Mouse (Mus musculus) CH12.LX (cell line): Measurements from ENCODE around the gene Olfr430.

Experiments used
- CHD1 ChIP-seq: IDR thresholded peaks from 2 replicates; pipeline ENCODE4 v1.6.1; 2012; ENCODE audit warnings: low read depth, low read length, improper control_type of control experiment, inconsistent platforms
- CHD2 ChIP-seq: IDR thresholded peaks from 2 replicates; pipeline ENCODE4 v1.6.1; 2011; ENCODE audit warnings: low read length, improper control_type of control experiment
- CTCF ChIP-seq, 2 experiments: IDR thresholded peaks in 1 of 2; conservative IDR thresholded peaks in 1 of 2; 2 replicates each; pipeline ENCODE4 v1.5.1; 2011 to 2012; ENCODE audit warnings: low read depth in 2 of 2, low read length in 2 of 2, improper control_type of control experiment in 1 of 2, inconsistent platforms in 1 of 2, mild to moderate bottlenecking in 1 of 2, moderate library complexity in 1 of 2
- ELF1 ChIP-seq: IDR thresholded peaks from 2 replicates; pipeline ENCODE4 v1.6.1; 2014; ENCODE audit warnings: low read depth, mild to moderate bottlenecking, inconsistent platforms, low read length, improper control_type of control experiment
- ETS1 ChIP-seq: conservative IDR thresholded peaks from 2 replicates; pipeline ENCODE4 v1.6.1; 2012; ENCODE audit warnings: low read depth, mild to moderate bottlenecking, inconsistent platforms, low read length, improper control_type of control experiment, moderate library complexity
- HCFC1 ChIP-seq: IDR thresholded peaks from 2 replicates; pipeline ENCODE4 v1.6.1; 2012; ENCODE audit warnings: low read depth, mild to moderate bottlenecking, inconsistent platforms, low read length, improper control_type of control experiment
- KAT2A ChIP-seq: IDR thresholded peaks from 2 replicates; pipeline ENCODE4 v1.6.1; 2012; ENCODE audit warnings: low read length, improper control_type of control experiment, inconsistent platforms; ENCODE audit not compliant: insufficient replicate concordance
- MAX ChIP-seq: IDR thresholded peaks from 2 replicates; pipeline ENCODE4 v1.6.1; 2011; ENCODE audit warnings: low read length, improper control_type of control experiment
- MEF2A ChIP-seq: IDR thresholded peaks from 2 replicates; pipeline ENCODE4 v1.6.1; 2014; ENCODE audit warnings: low read depth, mild to moderate bottlenecking, inconsistent platforms, low read length, improper control_type of control experiment, borderline replicate concordance
- MYC ChIP-seq: IDR thresholded peaks from 2 replicates; pipeline ENCODE4 v1.6.1; 2011; ENCODE audit warnings: low read depth, mild to moderate bottlenecking, improper control_type of control experiment, low read length
- POLR2A ChIP-seq: IDR thresholded peaks from 2 replicates; pipeline ENCODE4 v1.6.1; 2011; ENCODE audit warnings: low read depth, mild to moderate bottlenecking, improper control_type of control experiment, low read length
- SMC3 ChIP-seq: IDR thresholded peaks from 2 replicates; pipeline ENCODE4 v1.6.1; 2011; ENCODE audit warnings: low read depth, low read length, improper control_type of control experiment
- USF1 ChIP-seq: IDR thresholded peaks from 2 replicates; pipeline ENCODE4 v1.6.1; 2014; ENCODE audit warnings: low read depth, mild to moderate bottlenecking, inconsistent platforms, low read length, improper control_type of control experiment
- ZKSCAN1 ChIP-seq: IDR thresholded peaks from 2 replicates; pipeline ENCODE4 v1.6.1; 2012; ENCODE audit warnings: low read depth, inconsistent platforms, low read length, improper control_type of control experiment, borderline replicate concordance

DNA sequence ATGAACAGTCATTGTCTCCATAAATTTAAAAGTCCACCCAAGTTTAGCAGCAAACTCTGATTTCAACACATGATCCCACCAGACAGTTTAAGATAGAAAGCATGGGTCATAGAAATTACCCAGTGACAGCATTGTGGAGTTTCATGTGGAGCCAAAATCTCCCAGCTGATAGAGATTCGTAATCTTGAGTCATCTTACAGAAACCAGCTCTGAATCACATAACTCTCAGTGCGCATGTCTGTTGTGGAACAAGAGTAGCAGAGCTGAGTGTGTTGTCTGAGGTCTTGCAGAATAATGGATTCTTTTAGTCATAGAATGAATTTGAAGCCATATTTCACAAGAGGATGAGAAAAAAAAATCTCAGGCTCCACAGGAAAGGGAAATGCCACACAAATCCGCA is 13.4 kb upstream of the Olfr430 start:
- TF ChIP-seq CHD2, result no peak
- no peak for TF ChIP-seq POLR2A
- TF ChIP-seq ETS1, result no peak
- no peak for TF ChIP-seq MEF2A
- no peak for TF ChIP-seq HCFC1
- TF ChIP-seq CHD1, result no peak
- no peak for TF ChIP-seq CTCF (conservative IDR thresholded peaks at IDR 0.05 in 1 of 2, IDR thresholded peaks at IDR 0.05 in 1 of 2; ENCODE audit: low read depth in 2 of 2, low read length in 2 of 2)
- TF ChIP-seq ELF1, result no peak
- no peak for TF ChIP-seq USF1
- TF ChIP-seq SMC3, result no peak
- no peak for TF ChIP-seq MAX
- no peak for TF ChIP-seq MYC
- no peak for TF ChIP-seq ZKSCAN1
- TF ChIP-seq KAT2A, result no peak
